Mouse (Mus musculus): ENCODE data around the gene Bod1l.

Bod1l gene

GRCm38 (mm10) chr5:41762947-41763730, 81.0 kb downstream of the Bod1l start:
- in situ Hi-C loops (cut with MboI; ENCODE audit: low pct_unique_long_range_greater_than_20kb in 1 of 2, low sequenced_read_pairs in 2 of 2, unreplicated experiment in 1 of 2): loop anchor here in 1 of 2 experiments (25.0 kb wide), 1 partner anchor 626 kb away; no protein-coding TSS in a partner anchor

GRCm38 (mm10) chr5:41762141-41762946, 81.8 kb downstream of the Bod1l start:
- in situ Hi-C loops (cut with MboI; ENCODE audit: low pct_unique_long_range_greater_than_20kb in 1 of 2, low sequenced_read_pairs in 2 of 2, unreplicated experiment in 1 of 2): loop anchor here in 1 of 2 experiments (25.0 kb wide), 1 partner anchor 625 kb away; no protein-coding TSS in a partner anchor

DNA sequence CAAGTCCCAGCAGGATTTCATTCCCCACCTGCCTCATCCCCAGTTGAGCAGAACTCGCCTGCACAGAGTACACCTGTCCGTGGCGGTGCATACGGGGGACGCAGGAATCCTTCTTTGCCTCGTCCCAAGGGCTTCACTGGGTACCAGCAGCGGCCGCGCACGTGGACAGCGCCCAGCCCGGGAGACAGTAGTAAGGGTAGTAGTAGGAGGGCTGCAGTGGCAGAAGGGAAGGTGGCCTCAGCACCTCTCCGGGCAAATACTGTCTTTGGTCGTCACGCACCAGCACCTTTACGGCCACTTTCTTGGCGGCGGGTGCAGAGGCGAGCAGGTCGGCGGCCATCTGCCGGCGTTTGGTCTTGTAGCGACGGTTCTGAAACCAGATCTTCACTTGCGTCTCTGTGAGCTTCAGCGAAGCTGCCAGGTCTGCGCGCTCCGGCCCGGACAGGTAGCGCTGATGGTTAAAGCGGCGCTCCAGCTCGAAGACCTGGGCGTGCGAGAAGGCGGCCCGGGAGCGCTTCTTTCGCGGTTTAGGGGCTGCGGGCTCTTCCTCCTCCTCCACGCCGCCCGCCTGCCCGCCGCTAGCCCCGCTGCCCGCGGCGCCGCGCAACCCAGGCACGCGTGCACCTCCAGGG, 82.5 kb downstream of the Bod1l start:
- in situ Hi-C loops (cut with MboI; ENCODE audit: low pct_unique_long_range_greater_than_20kb in 1 of 2, low sequenced_read_pairs in 2 of 2, unreplicated experiment in 1 of 2): loop anchor here in 1 of 2 experiments (25.0 kb wide), 1 partner anchor 624 kb away; no protein-coding TSS in a partner anchor

- in situ Hi-C loops (cut with MboI; ENCODE audit: low pct_unique_long_range_greater_than_20kb in 1 of 2, low sequenced_read_pairs in 2 of 2, unreplicated experiment in 1 of 2): loop anchor here in 1 of 2 experiments (25.0 kb wide), 1 partner anchor 624 kb away; no protein-coding TSS in a partner anchor
Observed at GRCm38 (mm10) chr5:41760831-41761508, 83.1 kb downstream of the Bod1l start.

- in situ Hi-C loops (cut with MboI; ENCODE audit: low pct_unique_long_range_greater_than_20kb in 1 of 2, low sequenced_read_pairs in 2 of 2, unreplicated experiment in 1 of 2): loop anchor here in 1 of 2 experiments (25.0 kb wide), 1 partner anchor 623 kb away; no protein-coding TSS in a partner anchor
Observed at GRCm38 (mm10) chr5:41760071-41760470, 84.0 kb downstream of the Bod1l start.

GRCm38 (mm10) chr5:41758671-41759639, 85.2 kb downstream of the Bod1l start:
- in situ Hi-C loops (cut with MboI; ENCODE audit: low pct_unique_long_range_greater_than_20kb in 1 of 2, low sequenced_read_pairs in 2 of 2, unreplicated experiment in 1 of 2): loop anchor here in 1 of 2 experiments (25.0 kb wide), 1 partner anchor 622 kb away; no protein-coding TSS in a partner anchor

DNA sequence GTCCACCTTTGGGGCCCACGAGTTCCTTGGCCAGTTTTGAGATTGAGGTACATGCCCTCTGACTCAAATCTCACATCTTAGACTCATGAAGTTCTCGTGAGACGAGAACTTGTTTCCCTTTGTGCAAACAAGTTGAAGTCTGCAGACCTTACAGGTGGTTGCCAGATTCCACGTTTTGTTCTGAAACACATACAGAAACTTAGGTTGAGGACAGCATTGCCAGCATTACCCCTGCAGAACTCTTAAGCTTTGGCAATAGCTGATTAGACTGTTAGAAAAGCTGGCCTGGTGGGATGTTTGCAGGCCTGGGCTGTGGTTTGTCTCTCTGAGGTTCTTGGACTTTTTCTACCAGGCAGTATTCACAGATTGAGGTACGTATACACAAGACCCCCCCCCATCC, 86.8 kb downstream of the Bod1l start:
- in situ Hi-C loops (cut with MboI; ENCODE audit: low pct_unique_long_range_greater_than_20kb in 1 of 2, low sequenced_read_pairs in 2 of 2, unreplicated experiment in 1 of 2): loop anchor here in 1 of 2 experiments (25.0 kb wide), 1 partner anchor 620 kb away; no protein-coding TSS in a partner anchor

- in situ Hi-C loops (cut with MboI; ENCODE audit: low pct_unique_long_range_greater_than_20kb in 1 of 2, low sequenced_read_pairs in 2 of 2, unreplicated experiment in 1 of 2): loop anchor here in 1 of 2 experiments (25.0 kb wide), 1 partner anchor 619 kb away; no protein-coding TSS in a partner anchor
Observed at GRCm38 (mm10) chr5:41756396-41756795, 87.7 kb downstream of the Bod1l start.

DNA sequence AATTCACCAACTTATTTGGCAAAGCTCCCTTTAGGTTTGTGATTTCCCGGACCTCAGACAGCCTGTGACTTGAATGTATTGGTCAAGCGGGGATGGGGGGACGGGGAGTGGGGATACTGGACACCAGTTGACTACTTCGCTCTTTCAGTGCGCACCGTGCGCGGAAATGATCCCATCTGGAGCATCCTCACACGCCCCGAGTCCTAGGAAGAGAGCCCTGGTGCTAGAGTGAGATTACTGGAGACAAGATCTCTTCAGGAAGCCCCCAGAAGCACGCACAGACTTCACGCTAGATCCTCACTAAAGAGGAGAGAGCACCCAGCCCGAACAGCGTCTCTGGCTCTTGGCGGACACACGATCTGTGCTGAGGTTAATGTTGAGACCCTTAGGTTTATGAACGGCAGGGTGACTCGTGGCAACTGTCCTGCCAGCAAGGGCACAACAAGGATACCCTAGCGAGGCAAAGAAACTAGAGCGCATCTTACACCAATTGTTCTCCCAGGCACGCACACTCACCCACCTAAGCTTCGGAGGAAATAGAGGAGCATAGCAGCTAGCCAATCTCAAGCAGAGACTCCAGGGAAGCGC, 88.6 kb downstream of the Bod1l start:
- in situ Hi-C loops (cut with MboI; ENCODE audit: low pct_unique_long_range_greater_than_20kb in 1 of 2, low sequenced_read_pairs in 2 of 2, unreplicated experiment in 1 of 2): loop anchor here in 1 of 2 experiments (25.0 kb wide), 1 partner anchor 618 kb away; no protein-coding TSS in a partner anchor

GRCm38 (mm10) chr5:41754836-41755235, 89.3 kb downstream of the Bod1l start:
- in situ Hi-C loops (cut with MboI; ENCODE audit: low pct_unique_long_range_greater_than_20kb in 1 of 2, low sequenced_read_pairs in 2 of 2, unreplicated experiment in 1 of 2): loop anchor here in 1 of 2 experiments (25.0 kb wide), 1 partner anchor 618 kb away; no protein-coding TSS in a partner anchor

GRCm38 (mm10) chr5:41754226-41754775, 89.8 kb downstream of the Bod1l start:
- in situ Hi-C loops (cut with MboI; ENCODE audit: low pct_unique_long_range_greater_than_20kb in 1 of 2, low sequenced_read_pairs in 2 of 2, unreplicated experiment in 1 of 2): loop anchor here in 1 of 2 experiments (25.0 kb wide), 1 partner anchor 617 kb away; no protein-coding TSS in a partner anchor

- in situ Hi-C loops (cut with MboI; ENCODE audit: low pct_unique_long_range_greater_than_20kb in 1 of 2, low sequenced_read_pairs in 2 of 2, unreplicated experiment in 1 of 2): loop anchor here in 1 of 2 experiments (25.0 kb wide), 1 partner anchor 615 kb away; no protein-coding TSS in a partner anchor
Observed at GRCm38 (mm10) chr5:41752721-41753120, 91.4 kb downstream of the Bod1l start.

DNA sequence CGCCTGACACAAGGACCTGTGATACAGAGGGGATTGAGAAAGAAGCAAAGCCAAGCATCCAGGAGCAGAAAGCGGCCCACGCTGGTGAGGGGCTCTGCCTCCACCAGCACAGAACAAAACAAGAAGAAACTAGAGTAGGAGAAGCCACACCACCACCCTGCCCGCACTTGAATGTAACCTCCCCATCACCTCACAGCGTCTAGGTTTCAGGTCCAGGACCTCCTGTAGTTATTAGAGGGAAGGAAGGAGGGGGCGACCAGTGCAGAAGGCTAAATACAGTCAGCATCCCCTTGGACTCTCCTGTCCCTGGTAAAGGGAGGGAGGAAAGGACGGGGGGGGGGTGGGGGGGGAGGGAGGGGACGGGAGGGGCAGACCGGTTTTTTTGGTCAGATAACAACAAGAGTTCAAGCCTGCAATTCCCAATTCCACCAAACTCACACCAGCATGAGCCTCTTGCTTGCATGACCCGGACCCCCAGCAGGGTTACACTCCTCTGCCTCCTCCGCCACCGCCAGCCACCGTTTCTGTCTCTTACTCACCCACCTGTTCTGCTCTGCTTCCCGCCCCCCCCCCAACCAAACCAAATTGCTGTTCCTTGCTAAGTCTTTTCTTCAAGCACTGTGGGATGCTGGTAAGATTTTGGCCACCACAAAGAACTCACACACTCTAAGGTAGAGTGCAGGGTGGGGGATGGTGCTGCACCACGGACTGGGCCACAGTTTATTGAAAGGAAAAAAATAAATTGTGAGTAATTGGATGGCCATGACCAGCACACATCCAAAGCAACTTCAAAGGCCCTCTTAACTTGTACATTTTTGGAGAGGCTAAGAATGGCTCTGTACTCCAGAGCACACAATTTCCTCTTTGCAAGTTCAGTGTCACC, 99.0 kb downstream of the Bod1l start:
- in situ Hi-C loops (cut with MboI; ENCODE audit: low pct_unique_long_range_greater_than_20kb in 1 of 2, low sequenced_read_pairs in 2 of 2, unreplicated experiment in 1 of 2): no loop called here

DNA sequence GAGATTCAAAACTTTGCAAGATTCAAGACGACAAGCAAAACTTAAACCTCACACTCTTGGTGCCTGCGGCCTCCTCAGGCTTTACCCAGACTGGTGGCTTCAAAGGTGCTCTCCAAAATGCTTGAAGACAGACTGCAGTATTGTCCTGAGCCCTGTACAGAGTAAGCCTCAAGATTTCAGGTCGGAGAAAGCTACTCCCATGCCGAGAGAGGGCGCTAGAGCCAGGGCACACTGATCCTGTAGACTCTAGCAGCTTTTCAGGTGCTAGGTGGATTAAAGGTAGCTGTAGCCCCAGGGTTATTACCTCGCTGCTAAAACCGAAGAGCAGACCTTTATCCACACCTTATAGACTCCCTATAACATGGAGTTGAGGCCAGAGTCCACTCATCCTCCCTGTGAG, 99.9 kb downstream of the Bod1l start:
- in situ Hi-C loops (cut with MboI; ENCODE audit: low pct_unique_long_range_greater_than_20kb in 1 of 2, low sequenced_read_pairs in 2 of 2, unreplicated experiment in 1 of 2): no loop called here

DNA sequence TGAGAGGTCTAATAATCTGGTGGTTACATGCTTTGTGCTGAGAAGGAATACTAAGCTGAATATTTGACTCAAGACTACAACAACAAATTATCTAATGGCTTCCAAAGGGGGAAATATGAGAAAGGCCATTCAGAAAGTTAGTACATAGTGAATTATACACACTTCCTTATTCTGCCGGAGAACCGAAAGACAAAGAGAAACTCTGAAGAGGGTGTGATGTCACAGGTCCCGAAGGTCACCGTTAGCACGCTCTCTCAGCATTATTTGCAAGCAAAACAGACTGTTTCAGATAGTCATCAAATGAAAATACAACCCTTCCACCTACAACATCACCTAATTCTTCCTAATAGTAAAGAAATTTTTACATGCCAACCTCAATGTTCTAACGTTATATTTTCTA, 105.3 kb downstream of the Bod1l start:
- in situ Hi-C loops (cut with MboI; ENCODE audit: low pct_unique_long_range_greater_than_20kb in 1 of 2, low sequenced_read_pairs in 2 of 2, unreplicated experiment in 1 of 2): no loop called here

Data from mouse embryonic stem cell (cell line).